Comparison of ENCODE assay signal across 20 mouse cellular contexts in genomic region chr9:15596598-15596997, GRCm38 (mm10). TPM values are rescaled to one million over a fixed set of nuclear protein-coding genes. Genes with fewer than 3 reads are reported as not detected.
"Had no signal": no experiment of that assay in that cellular context is flagged by ENCODE, and none has a peak within 500 bp of the region (broad histone marks: within the 10 kb centered on the region; RNA-seq: fewer than 3 reads in every experiment).

No protein-coding gene starts in this region.

- H3K27ac ChIP-seq: liver, embryonic 14.5 days; midbrain, embryonic 10.5 days; midbrain, embryonic 13.5 days had no signal

- DNase-seq: lung, adult 18-20 months; lung, embryonic 14.5 days; lung, postnatal 10 days; lung, postnatal 4 days; retina, postnatal 1 day; right cerebral cortex, adult 18-20 months; right cerebral cortex, postnatal 25 days; right cerebral cortex, postnatal 4 days; spleen, adult 18-20 months; thymus, adult 18-20 months; thymus, postnatal 14 days; thymus, postnatal 36 days had no signal

- ATAC-seq: midbrain, embryonic 13.5 days; midbrain, embryonic 16.5 days had no signal

- H3K9me3 ChIP-seq: midbrain, embryonic 10.5 days had no signal

- H3K4me3 ChIP-seq: midbrain, embryonic 10.5 days; midbrain, embryonic 13.5 days; myocyte had no signal

- H3K36me3 ChIP-seq: midbrain, embryonic 10.5 days; midbrain, embryonic 13.5 days had no signal

- H3K9ac ChIP-seq: liver, embryonic 14.5 days; lung, embryonic 14.5 days; midbrain, embryonic 13.5 days had no signal

- H3K27me3 ChIP-seq: midbrain, embryonic 13.5 days had no signal

- H3K4me2 ChIP-seq: lung, embryonic 14.5 days; midbrain, embryonic 13.5 days had no signal

- H3K4me1 ChIP-seq: midbrain, embryonic 10.5 days; midbrain, embryonic 13.5 days had no signal

RNA-seq across cellular contexts. Expression of gene Deup1, which starts 31.1 kb away (rescaled TPM):
- total RNA-seq: megakaryocyte, adult 5-6 weeks; megakaryocyte-erythroid progenitor cell, adult 5-6 weeks had no signal
- polyA plus RNA-seq: myocyte; small intestine, adult 2 months had no signal
